Mouse (Mus musculus) hindbrain, embryonic 13.5 days (tissue): ENCODE measurements around the gene Camta1. TPM values are rescaled to one million over a fixed set of nuclear protein-coding genes. Genes with fewer than 3 reads are reported as not detected.

ENCODE experiments used
- ATAC-seq: fragments of 200-750 bp; cut with Nextera tagmentation; 2 replicates; pipeline ENCODE4 v1.8.0; 2017; ENCODE audit warnings: moderate TSS enrichment; ENCODE audit not compliant: low FRiP score
- H3K27ac ChIP-seq: fragments of 300-500 bp; sonication (generic); 2 replicates; pipeline ENCODE4 v1.5.1; 2015; ENCODE audit warnings: inconsistent platforms, mild to moderate bottlenecking, moderate library complexity
- H3K27me3 ChIP-seq: fragments of 300-500 bp; sonication (generic); 2 replicates; pipeline ENCODE4 v1.6.1; 2015; ENCODE audit warnings: mild to moderate bottlenecking, inconsistent platforms
- H3K36me3 ChIP-seq: fragments of 300-500 bp; sonication (generic); 2 replicates; pipeline ENCODE4 v1.6.1; 2015; ENCODE audit warnings: mild to moderate bottlenecking, inconsistent platforms
- H3K4me1 ChIP-seq: fragments of 300-500 bp; sonication (generic); replicated peaks from 2 replicates; pipeline ENCODE4 v1.6.1; 2015; ENCODE audit warnings: inconsistent platforms
- H3K4me2 ChIP-seq: fragments of 300-500 bp; sonication (generic); 2 replicates; pipeline ENCODE4 v1.6.1; 2015; ENCODE audit warnings: inconsistent platforms, mild to moderate bottlenecking, moderate library complexity
- H3K4me3 ChIP-seq: fragments of 300-500 bp; sonication (generic); 2 replicates; pipeline ENCODE4 v1.5.1; 2015; ENCODE audit warnings: mild to moderate bottlenecking, inconsistent platforms
- H3K9ac ChIP-seq: fragments of 300-500 bp; sonication (generic); 2 replicates; pipeline ENCODE4 v1.6.1; 2015; ENCODE audit warnings: mild to moderate bottlenecking, inconsistent platforms
- H3K9me3 ChIP-seq: fragments of 300-500 bp; sonication (generic); 2 replicates; pipeline ENCODE4 v1.6.1; 2016; ENCODE audit warnings: inconsistent platforms
- WGBS: fragments of 180-500 bp; shearing (Covaris S2); methylation state at CpG from one replicate; pipeline ENCODE4 v1.1.7; 2015; 5-methylcytosine and 5-hydroxymethylcytosine counted together
- polyA plus RNA-seq: library from polyadenylated mRNA; unstranded; fragments of >200 nt; fragmentation: Nextera tagmentation; extraction: Ambion mirVana; gene quantifications from 2 replicates; pipeline ENCODE4 v1.2.1, GENCODE M21; 2015

Camta1 gene
- polyA plus RNA-seq, 1 experiment from 2014 or later = 159 TPM

DNA sequence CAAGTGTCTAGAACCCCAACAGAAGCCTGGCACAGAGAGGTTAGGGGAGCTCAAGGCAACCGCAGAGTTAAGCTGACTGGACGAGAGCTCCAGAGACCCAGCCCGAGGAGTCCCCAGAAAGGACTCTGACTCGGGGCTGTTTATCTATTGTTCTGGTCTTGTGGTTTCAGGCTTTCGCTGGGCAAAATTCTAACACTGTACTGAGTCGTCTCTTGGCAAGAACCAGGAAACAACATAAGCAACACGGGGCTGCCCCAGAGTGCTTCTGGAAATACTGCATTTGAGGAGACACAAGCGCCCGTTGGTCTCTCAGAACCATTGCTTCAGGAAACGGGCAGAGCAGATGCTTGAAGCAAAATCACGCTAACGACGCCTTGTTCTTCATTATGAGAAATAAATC, 860.3 kb downstream of the Camta1 start:
- Histone ChIP-seq H3K4me3 (no peak overlapping the region), H3K4me2 (no peak overlapping the region), H3K36me3 (peaks cover 12% of the 10 kb centered on the region), H3K9ac (no peak overlapping the region), H3K4me1 (no peaks in the 10 kb centered on the region), H3K27me3 (no peaks in the 10 kb centered on the region), H3K9me3 (no peaks in the 10 kb centered on the region), H3K27ac (no peak overlapping the region)
- WGBS = 83% methylated on average over 13 of the region's 13 CpGs
- ATAC-seq = no peak

GRCm38 (mm10) chr4:150998626-150999025, 863.0 kb downstream of the Camta1 start:
- H3K4me3 ChIP-seq = no peak overlapping the region
- H3K36me3 ChIP-seq = no peaks in the 10 kb centered on the region
- H3K9me3 ChIP-seq = no peaks in the 10 kb centered on the region
- H3K27me3 ChIP-seq = no peaks in the 10 kb centered on the region
- H3K4me1 ChIP-seq = no peaks in the 10 kb centered on the region
- H3K4me2 ChIP-seq = no peak overlapping the region
- no peak overlapping the region for H3K9ac ChIP-seq
- WGBS = 96% methylated on average over 9 of the region's 9 CpGs
- no peak overlapping the region for H3K27ac ChIP-seq
- ATAC-seq = no peak

GRCm38 (mm10) chr4:150996797-150997196, 864.9 kb downstream of the Camta1 start, which contains the start of gene Uts2:
Gene Uts2 (plus strand): TSS chr4:150997097.
- H3K4me2 ChIP-seq = no peak within 1 kb of the TSS

GRCm38 (mm10) chr4:150990148-150990547, 871.5 kb downstream of the Camta1 start:
- Histone ChIP-seq H3K4me3 (no peak overlapping the region), H3K9ac (no peak overlapping the region), H3K9me3 (no peaks in the 10 kb centered on the region), H3K27me3 (no peaks in the 10 kb centered on the region), H3K4me2 (no peak overlapping the region), H3K4me1 (no peaks in the 10 kb centered on the region), H3K36me3 (no peaks in the 10 kb centered on the region), H3K27ac (no peak overlapping the region)
- no peak for ATAC-seq
- 45% methylated on average over 6 of the region's 6 CpGs for WGBS

More at GRCm38 (mm10) chr4:150996797-150997196, 864.9 kb downstream of the Camta1 start, which contains the start of gene Uts2:
- WGBS = 91% methylated on average over 7 of the region's 7 CpGs
- Histone ChIP-seq H3K27ac (no peak within 1 kb of the TSS), H3K9ac (no peak within 1 kb of the TSS), H3K36me3 (no peaks in the 10 kb centered on the region), H3K9me3 (no peaks in the 10 kb centered on the region), H3K27me3 (no peaks in the 10 kb centered on the region), H3K4me3 (no peak within 1 kb of the TSS), H3K4me1 (no peaks in the 10 kb centered on the region)
- ATAC-seq = no peak

DNA sequence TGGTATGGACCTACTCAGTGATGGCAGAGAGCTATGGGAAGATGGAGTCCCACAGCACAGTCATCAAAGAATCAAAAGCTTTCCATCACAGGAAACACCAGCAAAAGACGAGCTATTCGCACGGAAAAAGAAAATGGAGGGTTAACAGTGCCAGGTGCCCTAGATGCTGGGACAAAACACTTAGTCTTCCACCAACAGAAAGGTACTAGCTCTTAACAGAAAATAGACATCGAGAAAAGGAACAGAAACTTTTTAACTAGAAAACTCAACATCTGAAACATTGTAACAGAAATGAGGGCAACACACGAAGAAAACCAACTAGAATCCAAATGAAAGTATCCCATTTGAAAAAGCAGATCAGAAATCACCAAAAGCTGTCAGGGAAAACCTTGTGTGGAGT, 881.5 kb downstream of the Camta1 start:
- no peak overlapping the region for H3K9ac ChIP-seq
- no peaks in the 10 kb centered on the region for H3K27me3 ChIP-seq
- H3K4me1 ChIP-seq = no peaks in the 10 kb centered on the region
- H3K4me2 ChIP-seq = no peak overlapping the region
- no peaks in the 10 kb centered on the region for H3K36me3 ChIP-seq
- no peak overlapping the region for H3K4me3 ChIP-seq
- ATAC-seq = no peak
- H3K27ac ChIP-seq = no peak overlapping the region
- 93% methylated on average over 5 of the region's 5 CpGs for WGBS
- no peaks in the 10 kb centered on the region for H3K9me3 ChIP-seq

- 84% methylated on average over 9 of the region's 9 CpGs for WGBS
Observed at GRCm38 (mm10) chr4:150979455-150979854, 882.2 kb downstream of the Camta1 start.

GRCm38 (mm10) chr4:150978156-150978910, 883.3 kb downstream of the Camta1 start:
- Histone ChIP-seq H3K27me3 (0 out of 2 replicates have a peak, but pooled peaks cover 1% of the 10 kb centered on the region), H3K4me3 (no peak overlapping the region), H3K4me1 (no peaks in the 10 kb centered on the region), H3K27ac (no peak overlapping the region), H3K9ac (no peak overlapping the region), H3K36me3 (no peaks in the 10 kb centered on the region), H3K9me3 (no peaks in the 10 kb centered on the region), H3K4me2 (no peak overlapping the region)
- no peak for ATAC-seq
- 92% methylated on average over 21 of the region's 21 CpGs for WGBS

More at GRCm38 (mm10) chr4:150979455-150979854, 882.2 kb downstream of the Camta1 start:
- Histone ChIP-seq H3K4me3 (no peak overlapping the region), H3K27me3 (no peaks in the 10 kb centered on the region), H3K9me3 (no peaks in the 10 kb centered on the region), H3K9ac (no peak overlapping the region), H3K4me1 (no peaks in the 10 kb centered on the region), H3K4me2 (no peak overlapping the region), H3K27ac (no peak overlapping the region), H3K36me3 (no peaks in the 10 kb centered on the region)
- ATAC-seq = no peak

GRCm38 (mm10) chr4:150975145-150975544, 886.5 kb downstream of the Camta1 start:
- no peaks in the 10 kb centered on the region for H3K36me3 ChIP-seq
- H3K4me2 ChIP-seq = no peak overlapping the region
- no peaks in the 10 kb centered on the region for H3K4me1 ChIP-seq
- 0 out of 2 replicates have a peak, but pooled peaks cover 2% of the 10 kb centered on the region for H3K27me3 ChIP-seq
- no peak overlapping the region for H3K9ac ChIP-seq
- no peak for ATAC-seq
- no peak overlapping the region for H3K27ac ChIP-seq
- WGBS = 46% methylated on average over 1 of the region's 1 CpGs
- H3K4me3 ChIP-seq = no peak overlapping the region
- H3K9me3 ChIP-seq = no peaks in the 10 kb centered on the region

GRCm38 (mm10) chr4:150973264-150973663, 888.4 kb downstream of the Camta1 start:
- 80% methylated on average over 8 of the region's 8 CpGs for WGBS
- no peak overlapping the region for H3K9ac ChIP-seq
- no peak for ATAC-seq

GRCm38 (mm10) chr4:150968956-150969355, 892.7 kb downstream of the Camta1 start:
- Histone ChIP-seq H3K27ac (no peak overlapping the region), H3K27me3 (0 out of 2 replicates have a peak, but pooled peaks cover 3% of the 10 kb centered on the region)
- no peak for ATAC-seq

More at GRCm38 (mm10) chr4:150973264-150973663, 888.4 kb downstream of the Camta1 start:
- Histone ChIP-seq H3K4me1 (no peaks in the 10 kb centered on the region), H3K36me3 (no peaks in the 10 kb centered on the region), H3K4me2 (no peak overlapping the region), H3K27ac (no peak overlapping the region), H3K27me3 (0 out of 2 replicates have a peak, but pooled peaks cover 2% of the 10 kb centered on the region), H3K9me3 (no peaks in the 10 kb centered on the region), H3K4me3 (no peak overlapping the region)

DNA sequence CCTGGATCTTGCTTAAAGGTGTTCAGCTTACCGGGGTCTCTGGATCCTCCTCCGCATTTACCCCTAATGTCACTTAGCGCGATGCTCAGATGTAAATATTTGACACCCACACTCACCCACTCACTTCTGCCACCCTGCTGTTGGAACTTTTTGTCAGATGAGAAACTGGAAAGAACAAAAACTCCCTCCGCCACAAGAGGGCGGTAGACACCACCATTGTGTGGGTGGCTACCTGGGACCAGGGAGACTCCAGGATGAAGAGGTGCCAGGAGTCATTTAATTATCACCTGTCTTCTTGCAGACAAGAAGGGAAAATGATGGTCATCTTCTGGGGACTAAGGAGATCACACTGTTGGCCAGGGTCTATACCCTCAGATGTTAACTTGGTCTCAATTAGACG, 895.1 kb downstream of the Camta1 start:
- 19% methylated on average over 7 of the region's 7 CpGs for WGBS
- 0 out of 2 replicates have a peak, but pooled peaks cover 5% of the 10 kb centered on the region for H3K27me3 ChIP-seq

More at GRCm38 (mm10) chr4:150968956-150969355, 892.7 kb downstream of the Camta1 start:
- Histone ChIP-seq H3K4me1 (peaks cover 4% of the 10 kb centered on the region), H3K4me2 (no peak overlapping the region), H3K9me3 (no peaks in the 10 kb centered on the region), H3K9ac (no peak overlapping the region), H3K36me3 (no peaks in the 10 kb centered on the region), H3K4me3 (no peak overlapping the region)
- 87% methylated on average over 8 of the region's 8 CpGs for WGBS

DNA sequence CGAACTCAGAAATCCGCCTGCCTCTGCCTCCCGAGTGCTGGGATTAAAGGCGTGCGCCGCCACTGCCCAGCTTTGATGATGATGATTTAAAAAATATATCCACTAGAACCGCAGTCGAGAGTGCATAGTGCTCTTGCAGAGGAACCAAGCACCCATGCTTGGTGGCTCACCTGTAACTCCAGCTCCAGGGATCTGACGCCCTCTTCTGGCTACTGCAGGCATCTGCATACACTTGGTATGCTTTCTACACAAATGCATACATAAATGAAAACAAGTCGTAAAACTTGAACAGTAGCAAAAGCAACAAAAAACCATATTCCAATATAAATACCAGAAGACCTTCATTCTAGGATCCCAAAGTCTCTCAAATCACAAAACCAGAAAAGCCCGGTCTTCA, 896.1 kb downstream of the Camta1 start:
- no peak for ATAC-seq
- WGBS = 75% methylated on average over 11 of the region's 11 CpGs
- H3K4me2 ChIP-seq = no peak overlapping the region
- no peaks in the 10 kb centered on the region for H3K36me3 ChIP-seq
- H3K4me3 ChIP-seq = no peak overlapping the region
- H3K9me3 ChIP-seq = no peaks in the 10 kb centered on the region
- peaks cover 4% of the 10 kb centered on the region for H3K4me1 ChIP-seq
- no peak overlapping the region for H3K9ac ChIP-seq
- no peak overlapping the region for H3K27ac ChIP-seq
- 0 out of 2 replicates have a peak, but pooled peaks cover 5% of the 10 kb centered on the region for H3K27me3 ChIP-seq

More for the DNA sequence above, 895.1 kb downstream of the Camta1 start:
- Histone ChIP-seq H3K36me3 (no peaks in the 10 kb centered on the region), H3K4me3 (no peak overlapping the region), H3K9me3 (no peaks in the 10 kb centered on the region), H3K4me1 (peaks cover 4% of the 10 kb centered on the region), H3K9ac (no peak overlapping the region), H3K27ac (no peak overlapping the region), H3K4me2 (no peak overlapping the region)
- no peak for ATAC-seq
